Mouse (Mus musculus) C2C12 (cell line): ENCODE data around the gene Gm12184.

Experiments used
- CTCF ChIP-seq: IDR thresholded peaks from one replicate; pipeline ENCODE4 v1.5.1; 2011; ENCODE audit not compliant: control insufficient read depth, insufficient read depth, insufficient read length
- MAX ChIP-seq: IDR thresholded peaks from one replicate; pipeline ENCODE4 v1.6.1; 2011; ENCODE audit warnings: mild to moderate bottlenecking, control low read depth
- MYOD1 ChIP-seq: IDR thresholded peaks from one replicate; pipeline ENCODE4 v1.6.1; 2011; ENCODE audit warnings: low read depth; ENCODE audit not compliant: control insufficient read depth, insufficient read length
- USF1 ChIP-seq: IDR thresholded peaks from one replicate; pipeline ENCODE4 v1.6.1; 2011; ENCODE audit warnings: low read depth, mild to moderate bottlenecking, control low read depth, moderate library complexity

GRCm38 (mm10) chr11:48824311-48824830 is 2.1 kb downstream of the Gm12184 start:
- no peak for TF ChIP-seq CTCF
- TF ChIP-seq MYOD1: no peak
- TF ChIP-seq MAX: no peak
- no peak for TF ChIP-seq USF1
